Mouse (Mus musculus): ENCODE measurements around the gene Kpna1.
"Not testable (repeated sequence)": the region's sequence is repeated elsewhere in the genome, so short reads cannot be mapped to it uniquely, and the experiment has no call there.

Gene Kpna1

GRCm38 (mm10) chr16:35978450-35978849 is at the start of gene Kpna1:
Gene Kpna1 (plus strand): TSS chr16:35978750.
- in situ Hi-C loops (cut with MboI, MseI): not testable (repeated sequence)

GRCm38 (mm10) chr16:35932179-35933055 is 46.1 kb upstream of the Kpna1 start:
- in situ Hi-C loops (cut with MboI, MseI): no loop called here

GRCm38 (mm10) chr16:35933181-35933580 is 45.4 kb upstream of the Kpna1 start:
- in situ Hi-C loops (cut with MboI, MseI): no loop called here

- in situ Hi-C loops (cut with MboI, MseI): loop anchor here (5.0 kb wide), 1 partner anchor 71 kb away; no protein-coding TSS in a partner anchor
Observed at GRCm38 (mm10) chr16:35938211-35939151, 40.1 kb upstream of the Kpna1 start, which contains the start of the genes Parp9 and Dtx3l. Gene Parp9 (plus strand): TSS chr16:35938470. Gene Dtx3l (minus strand): TSS chr16:35939151.

GRCm38 (mm10) chr16:35939261-35939660 is 39.3 kb upstream of the Kpna1 start:
- in situ Hi-C loops (cut with MboI, MseI): loop anchor here (5.0 kb wide), 1 partner anchor 72 kb away; no protein-coding TSS in a partner anchor

- in situ Hi-C loops (cut with MboI, MseI): loop anchor here (5.0 kb wide), 2 partner anchors 43 to 72 kb away; no protein-coding TSS in a partner anchor
Observed at GRCm38 (mm10) chr16:35939690-35940089, 38.9 kb upstream of the Kpna1 start.

- in situ Hi-C loops (cut with MboI, MseI): loop anchor here (5.0 kb wide), 1 partner anchor 41 kb away; no protein-coding TSS in a partner anchor
Observed at GRCm38 (mm10) chr16:35941382-35941781, 37.2 kb upstream of the Kpna1 start.

- in situ Hi-C loops (cut with MboI, MseI): no loop called here
Observed at GRCm38 (mm10) chr16:35949264-35949663, 29.3 kb upstream of the Kpna1 start.

GRCm38 (mm10) chr16:35951216-35951615 is 27.3 kb upstream of the Kpna1 start:
- in situ Hi-C loops (cut with MboI, MseI): loop anchor here (10.0 kb wide), 1 partner anchor 1434 kb away; the partner anchor contains the start of gene Stxbp5l

- in situ Hi-C loops (cut with MboI, MseI): loop anchor here (10.0 kb wide), 1 partner anchor 1432 kb away; the partner anchor contains the start of gene Stxbp5l
Observed at GRCm38 (mm10) chr16:35952628-35953130, 25.9 kb upstream of the Kpna1 start.

- in situ Hi-C loops (cut with MboI, MseI): not testable (repeated sequence)
Observed at GRCm38 (mm10) chr16:35965991-35966390, 12.6 kb upstream of the Kpna1 start.

- in situ Hi-C loops (cut with MboI, MseI): no loop called here
Observed at GRCm38 (mm10) chr16:35966411-35967115, 12.0 kb upstream of the Kpna1 start.

- in situ Hi-C loops (cut with MboI, MseI): no loop called here
Observed at GRCm38 (mm10) chr16:35967319-35967718, 11.2 kb upstream of the Kpna1 start.

GRCm38 (mm10) chr16:35968149-35968548 is 10.4 kb upstream of the Kpna1 start:
- in situ Hi-C loops (cut with MboI, MseI): no loop called here

GRCm38 (mm10) chr16:35974021-35974420 is 4.5 kb upstream of the Kpna1 start:
- in situ Hi-C loops (cut with MboI, MseI): no loop called here

- in situ Hi-C loops (cut with MboI, MseI): loop anchor here (5.0 kb wide), 1 partner anchor 39 kb away; no protein-coding TSS in a partner anchor
Observed at GRCm38 (mm10) chr16:35981363-35981821, 2.8 kb downstream of the Kpna1 start.

- in situ Hi-C loops (cut with MboI, MseI): loop anchor here (5.0 kb wide), 1 partner anchor 40 kb away; no protein-coding TSS in a partner anchor
Observed at GRCm38 (mm10) chr16:35982506-35982901, 4.0 kb downstream of the Kpna1 start.

- in situ Hi-C loops (cut with MboI, MseI): loop anchor here (5.0 kb wide), 1 partner anchor 41 kb away; no protein-coding TSS in a partner anchor
Observed at GRCm38 (mm10) chr16:35982902-35983516, 4.5 kb downstream of the Kpna1 start.

- in situ Hi-C loops (cut with MboI, MseI): loop anchor here (5.0 kb wide), 1 partner anchor 41 kb away; no protein-coding TSS in a partner anchor
Observed at GRCm38 (mm10) chr16:35983517-35984101, 5.1 kb downstream of the Kpna1 start.

Data from regulatory T cell (primary cell).